Mouse (Mus musculus) CH12.LX (cell line): ENCODE data around the gene Akap12. TPM values are rescaled to one million over a fixed set of nuclear protein-coding genes. Genes with fewer than 3 reads are reported as not detected.

Source experiments
- DNase-seq: peaks from one replicate; pipeline ENCODE4 v3.0.0-alpha.2; 2013; ENCODE audit errors: extremely low read depth
- H3K27ac ChIP-seq: 2 replicates; pipeline ENCODE4 v1.5.1; 2012; ENCODE audit warnings: low read depth, mild to moderate bottlenecking, control low read depth, moderate library complexity; ENCODE audit not compliant: insufficient read depth
- H3K27me3 ChIP-seq: replicated peaks from 2 replicates; pipeline ENCODE3; 2012; ENCODE audit warnings: inconsistent platforms
- H3K36me3 ChIP-seq, 2 experiments: replicated peaks in 1 of 2; 2 replicates each; pipeline versions ENCODE3 to v1.6.1; 2012; ENCODE audit warnings: inconsistent platforms in 1 of 2, low read length in 1 of 2, mild to moderate bottlenecking in 1 of 2, mixed read lengths in 1 of 2, moderate library complexity in 1 of 2; ENCODE audit not compliant: control insufficient read depth in 1 of 2, insufficient read depth in 1 of 2
- H3K4me1 ChIP-seq, 2 experiments: 2 replicates each; pipeline ENCODE4 v1.6.1; 2012; ENCODE audit warnings: inconsistent platforms in 1 of 2, moderate library complexity in 1 of 2; ENCODE audit not compliant: insufficient read depth in 2 of 2, control insufficient read depth in 1 of 2
- H3K4me2 ChIP-seq: 2 replicates; pipeline ENCODE4 v1.6.1; 2012; ENCODE audit warnings: low read depth, mild to moderate bottlenecking, control low read depth; ENCODE audit not compliant: poor library complexity, insufficient read depth, severe bottlenecking
- H3K4me3 ChIP-seq, 3 experiments: fragments of 150-350 bp in 1 of 3; sonication (generic) in 1 of 3; replicated peaks in 1 of 3; 2 replicates each; pipeline versions ENCODE3 to v1.5.1; 2011 to 2012; ENCODE audit warnings: low read depth in 2 of 3, low read length in 2 of 3, mild to moderate bottlenecking in 2 of 3, moderate library complexity in 2 of 3, control low read depth in 1 of 3, improper control_type of control experiment in 1 of 3, inconsistent platforms in 1 of 3, mixed read lengths in 1 of 3; ENCODE audit not compliant: poor library complexity in 1 of 3
- H3K79me2 ChIP-seq: replicated peaks from 2 replicates; pipeline ENCODE4 v1.6.1; 2012; ENCODE audit warnings: mild to moderate bottlenecking, moderate library complexity; ENCODE audit not compliant: control insufficient read depth, poor library complexity, insufficient read depth, severe bottlenecking; ENCODE audit errors: extremely low read depth
- H3K9ac ChIP-seq: 2 replicates; pipeline ENCODE4 v1.6.1; 2012; ENCODE audit warnings: low read depth, mild to moderate bottlenecking, control low read depth, moderate library complexity; ENCODE audit not compliant: insufficient read depth
- H3K9me3 ChIP-seq: replicated peaks from 2 replicates; pipeline ENCODE3; 2012; ENCODE audit warnings: low read length, inconsistent platforms, mixed read lengths
- BHLHE40 ChIP-seq: IDR thresholded peaks from 2 replicates; pipeline ENCODE4 v1.6.1; 2011; ENCODE audit warnings: mild to moderate bottlenecking, low read depth, low read length, improper control_type of control experiment
- CHD2 ChIP-seq: IDR thresholded peaks from 2 replicates; pipeline ENCODE4 v1.6.1; 2011; ENCODE audit warnings: low read length, improper control_type of control experiment
- E2F4 ChIP-seq: IDR thresholded peaks from 2 replicates; pipeline ENCODE4 v1.6.1; 2011; ENCODE audit warnings: low read depth, low read length, improper control_type of control experiment; ENCODE audit not compliant: insufficient replicate concordance
- ELF1 ChIP-seq: IDR thresholded peaks from 2 replicates; pipeline ENCODE4 v1.6.1; 2014; ENCODE audit warnings: low read depth, mild to moderate bottlenecking, inconsistent platforms, low read length, improper control_type of control experiment
- ETS1 ChIP-seq: conservative IDR thresholded peaks from 2 replicates; pipeline ENCODE4 v1.6.1; 2012; ENCODE audit warnings: low read depth, mild to moderate bottlenecking, inconsistent platforms, low read length, improper control_type of control experiment, moderate library complexity
- HCFC1 ChIP-seq: IDR thresholded peaks from 2 replicates; pipeline ENCODE4 v1.6.1; 2012; ENCODE audit warnings: low read depth, mild to moderate bottlenecking, inconsistent platforms, low read length, improper control_type of control experiment
- IRF4 ChIP-seq: IDR thresholded peaks from 2 replicates; pipeline ENCODE4 v1.6.1; 2014; ENCODE audit warnings: low read depth, mild to moderate bottlenecking, inconsistent platforms, low read length, improper control_type of control experiment
- JUN ChIP-seq: IDR thresholded peaks from 2 replicates; pipeline ENCODE4 v1.6.1; 2011; ENCODE audit warnings: low read depth, mild to moderate bottlenecking, low read length, improper control_type of control experiment, moderate library complexity; ENCODE audit not compliant: insufficient read depth
- JUND ChIP-seq: conservative IDR thresholded peaks from 2 replicates; pipeline ENCODE4 v1.6.1; 2011; ENCODE audit warnings: low read depth, low read length, improper control_type of control experiment
- MAFK ChIP-seq: IDR thresholded peaks from 2 replicates; pipeline ENCODE4 v1.6.1; 2011; ENCODE audit warnings: low read length, improper control_type of control experiment; ENCODE audit not compliant: insufficient replicate concordance
- MAX ChIP-seq: IDR thresholded peaks from 2 replicates; pipeline ENCODE4 v1.6.1; 2011; ENCODE audit warnings: low read length, improper control_type of control experiment
- MAZ ChIP-seq: IDR thresholded peaks from 2 replicates; pipeline ENCODE4 v1.6.1; 2012; ENCODE audit warnings: low read depth, mild to moderate bottlenecking, inconsistent platforms, low read length, improper control_type of control experiment, moderate library complexity
- MEF2A ChIP-seq: IDR thresholded peaks from 2 replicates; pipeline ENCODE4 v1.6.1; 2014; ENCODE audit warnings: low read depth, mild to moderate bottlenecking, inconsistent platforms, low read length, improper control_type of control experiment, borderline replicate concordance
- MXI1 ChIP-seq: IDR thresholded peaks from 2 replicates; pipeline ENCODE4 v1.6.1; 2011; ENCODE audit warnings: mild to moderate bottlenecking, low read depth, low read length, improper control_type of control experiment
- NELFE ChIP-seq: IDR thresholded peaks from 2 replicates; pipeline ENCODE4 v1.6.1; 2011; ENCODE audit warnings: low read depth, low read length, improper control_type of control experiment
- PAX5 ChIP-seq: IDR thresholded peaks from 2 replicates; pipeline ENCODE4 v1.6.1; 2012; ENCODE audit warnings: low read length, inconsistent platforms, mixed read lengths
- POLR2A ChIP-seq: IDR thresholded peaks from 2 replicates; pipeline ENCODE4 v1.6.1; 2011; ENCODE audit warnings: low read depth, mild to moderate bottlenecking, improper control_type of control experiment, low read length
- RAD21 ChIP-seq: IDR thresholded peaks from 2 replicates; pipeline ENCODE4 v1.6.1; 2011; ENCODE audit warnings: low read depth, mild to moderate bottlenecking, low read length, improper control_type of control experiment, moderate library complexity
- RCOR1 ChIP-seq: conservative IDR thresholded peaks from 2 replicates; pipeline ENCODE4 v1.6.1; 2012; ENCODE audit warnings: low read depth, mild to moderate bottlenecking, inconsistent platforms, low read length, improper control_type of control experiment
- SIN3A ChIP-seq: IDR thresholded peaks from 2 replicates; pipeline ENCODE4 v1.6.1; 2012; ENCODE audit warnings: low read length, improper control_type of control experiment, inconsistent platforms
- TBP ChIP-seq: conservative IDR thresholded peaks from 2 replicates; pipeline ENCODE4 v1.6.1; 2011; ENCODE audit warnings: low read depth, low read length, improper control_type of control experiment
- TCF12 ChIP-seq: IDR thresholded peaks from 2 replicates; pipeline ENCODE4 v1.6.1; 2014; ENCODE audit warnings: low read depth, mild to moderate bottlenecking, inconsistent platforms, low read length, improper control_type of control experiment
- UBTF ChIP-seq: IDR thresholded peaks from 2 replicates; pipeline ENCODE4 v1.6.1; 2012; ENCODE audit warnings: low read depth, mild to moderate bottlenecking, inconsistent platforms, low read length, improper control_type of control experiment, moderate library complexity
- ZC3H11A ChIP-seq: IDR thresholded peaks from 2 replicates; pipeline ENCODE4 v1.6.1; 2012; ENCODE audit warnings: low read depth, mild to moderate bottlenecking, inconsistent platforms, low read length, improper control_type of control experiment
- ZKSCAN1 ChIP-seq: IDR thresholded peaks from 2 replicates; pipeline ENCODE4 v1.6.1; 2012; ENCODE audit warnings: low read depth, inconsistent platforms, low read length, improper control_type of control experiment, borderline replicate concordance
- ZMIZ1 ChIP-seq: IDR thresholded peaks from 2 replicates; pipeline ENCODE4 v1.6.1; 2012; ENCODE audit warnings: low read depth, mild to moderate bottlenecking, inconsistent platforms, low read length, improper control_type of control experiment
- ZNF384 ChIP-seq: IDR thresholded peaks from 2 replicates; pipeline ENCODE4 v1.6.1; 2012; ENCODE audit warnings: low read depth, low read length, improper control_type of control experiment, inconsistent platforms
- dilution Hi-C: fragments of 300-500 bp; cut with MboI; formaldehyde crosslinking; loops from 2 replicates; pipeline ENCODE4 v1.14.3; 2020; ENCODE audit warnings: low sequenced_read_pairs; ENCODE audit not compliant: extremely low pct_unique_long_range_greater_than_20kb, extremely low pct_ligation_motif_present
- in situ Hi-C: fragments of 300-500 bp; cut with MboI; formaldehyde crosslinking; loops from 3 replicates; pipeline ENCODE4 v1.14.3; 2019; ENCODE audit warnings: low sequenced_read_pairs, low pct_ligation_motif_present, low pct_unique_long_range_greater_than_20kb, mixed read lengths
- polyA plus RNA-seq: library from polyadenylated mRNA; unstranded; fragments of >175 nt; gene quantifications from 2 replicates; pipeline ENCODE4 v1.2.1, GENCODE M21; 2012; ENCODE audit warnings: low read depth; ENCODE audit not compliant: insufficient read length
- total RNA-seq, 2 experiments: library from RNA; depleted of rRNA; stranded (reverse); fragments of 300-350 nt in 1 of 2; fragments of >200 nt in 1 of 2; gene quantifications; 2 replicates each; pipeline ENCODE4 v1.2.3; 2012 to 2014

Akap12 gene
- total and polyA plus RNA-seq, 3 experiments: 0.51 to 3.1 (median 1.7) TPM

- peaks cover 28 to 51% of the 10 kb centered on the region in 2 experiments for H3K36me3 ChIP-seq
- no peak for TF ChIP-seq RCOR1
- H3K27ac ChIP-seq: no peak overlapping the region
- in situ Hi-C loops: no loop called here
- peaks cover 0 to 11% of the 10 kb centered on the region in 2 experiments; a peak in 1 of 4 replicates for H3K4me1 ChIP-seq
- DNase-seq: no peak
- no peak overlapping the region for H3K4me3 ChIP-seq
- H3K9ac ChIP-seq: no peak overlapping the region
- dilution Hi-C loops: no loop called here
- no peaks in the 10 kb centered on the region for H3K27me3 ChIP-seq
- no peak overlapping the region for H3K4me2 ChIP-seq
- H3K9me3 ChIP-seq: no peaks in the 10 kb centered on the region
- H3K79me2 ChIP-seq: no peaks in the 10 kb centered on the region
Observed at GRCm38 (mm10) chr10:4373558-4373957, 107.4 kb downstream of the Akap12 start.

DNA sequence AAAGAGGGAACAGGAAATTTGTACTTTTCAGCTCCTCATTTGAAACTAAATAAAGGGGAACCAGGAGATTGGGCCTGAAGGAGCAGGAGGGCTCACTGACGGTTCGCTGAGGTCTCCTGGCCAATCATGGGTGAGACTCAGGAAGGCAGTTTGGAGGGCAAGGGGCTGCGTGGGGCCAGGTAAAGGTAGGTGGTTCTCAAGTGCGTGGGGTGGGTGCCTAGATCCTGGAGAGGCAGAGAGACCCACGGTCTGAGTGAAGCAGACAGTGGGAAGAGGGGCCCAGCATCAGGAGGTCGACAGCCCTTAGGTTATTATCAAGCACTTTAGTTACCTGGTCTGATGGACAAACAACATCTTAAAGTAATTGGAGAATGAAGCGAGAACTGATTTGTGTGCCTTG, 108.1 kb downstream of the Akap12 start:
- Histone ChIP-seq H3K79me2 (no peaks in the 10 kb centered on the region), H3K9ac (no peak overlapping the region), H3K27ac (no peak overlapping the region), H3K4me1 (peaks cover 0 to 11% of the 10 kb centered on the region in 2 experiments; a peak in 1 of 4 replicates), H3K27me3 (no peaks in the 10 kb centered on the region), H3K9me3 (no peaks in the 10 kb centered on the region), H3K36me3 (peaks cover 21 to 47% of the 10 kb centered on the region in 2 experiments), H3K4me3 (no peak overlapping the region), H3K4me2 (no peak overlapping the region)
- dilution Hi-C loops (no loop called here), in situ Hi-C loops (no loop called here)
- DNase-seq: no peak
- no peak for TF ChIP-seq JUN
- no peak for TF ChIP-seq E2F4
- no peak for TF ChIP-seq SIN3A
- no peak for TF ChIP-seq JUND
- no peak for TF ChIP-seq ZNF384
- no peak for TF ChIP-seq ZMIZ1
- no peak for TF ChIP-seq BHLHE40
- no peak for TF ChIP-seq PAX5
- TF ChIP-seq MAZ: no peak
- no peak for TF ChIP-seq HCFC1
- TF ChIP-seq RAD21: no peak
- no peak for TF ChIP-seq MXI1

DNA sequence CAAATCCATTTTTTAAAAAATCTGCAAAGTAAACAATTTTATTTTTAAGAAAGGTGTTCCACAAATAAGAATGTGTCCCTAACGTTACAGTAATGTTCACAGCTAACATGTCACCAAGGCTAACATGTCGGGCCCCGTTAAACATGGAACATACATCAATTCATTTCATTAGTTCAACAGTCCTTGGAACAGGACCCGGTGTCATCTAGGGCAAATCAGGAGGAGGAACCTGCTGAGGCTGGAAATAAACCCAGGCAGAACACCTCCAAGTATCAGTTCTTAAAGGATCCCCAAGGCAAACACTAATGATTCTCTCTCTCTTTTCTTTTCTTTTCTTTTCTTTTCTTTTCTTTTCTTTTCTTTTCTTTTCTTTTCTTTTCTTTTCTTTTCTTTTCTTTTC, 108.6 kb downstream of the Akap12 start:
- Histone ChIP-seq H3K4me3 (no peak overlapping the region), H3K9ac (no peak overlapping the region), H3K4me1 (peaks cover 0 to 11% of the 10 kb centered on the region in 2 experiments; a peak in 1 of 4 replicates), H3K27ac (no peak overlapping the region), H3K36me3 (peaks cover 21 to 45% of the 10 kb centered on the region in 2 experiments), H3K79me2 (no peaks in the 10 kb centered on the region), H3K9me3 (no peaks in the 10 kb centered on the region), H3K4me2 (no peak overlapping the region), H3K27me3 (no peaks in the 10 kb centered on the region)
- in situ Hi-C loops (no loop called here), dilution Hi-C loops (no loop called here)
- DNase-seq: no peak
- TF ChIP-seq MAFK (no peak), UBTF (no peak), ETS1 (no peak), CHD2 (no peak), PAX5 (no peak), RCOR1 (no peak), RAD21 (no peak), E2F4 (no peak), ELF1 (no peak), ZC3H11A (no peak), IRF4 (no peak), TBP (no peak), NELFE (no peak), ZKSCAN1 (no peak), MAX (no peak), MEF2A (no peak), POLR2A (no peak), TCF12 (no peak)
